Mouse (Mus musculus) limb, embryonic 12.5 days (tissue): Measurements from ENCODE around the gene Atg9b. TPM values are rescaled to one million over a fixed set of nuclear protein-coding genes. Genes with fewer than 3 reads are reported as not detected.

Experiments
- ATAC-seq: fragments of 200-750 bp; cut with Nextera tagmentation; 2 replicates; pipeline ENCODE4 v1.8.0; 2017; ENCODE audit warnings: low read depth, moderate TSS enrichment; ENCODE audit not compliant: insufficient number of reproducible peaks, insufficient read depth, low FRiP score, low TSS enrichment
- H3K27ac ChIP-seq: fragments of 300-500 bp; sonication (generic); 2 replicates; pipeline ENCODE4 v1.5.1; 2016; ENCODE audit warnings: mild to moderate bottlenecking, moderate library complexity
- H3K27me3 ChIP-seq: fragments of 300-500 bp; sonication (generic); 2 replicates; pipeline ENCODE4 v1.6.1; 2016; ENCODE audit warnings: mild to moderate bottlenecking, moderate library complexity
- H3K36me3 ChIP-seq: fragments of 300-500 bp; sonication (generic); 2 replicates; pipeline ENCODE4 v1.6.1; 2016; ENCODE audit warnings: mild to moderate bottlenecking, moderate library complexity
- H3K4me1 ChIP-seq: fragments of 300-500 bp; sonication (generic); replicated peaks from 2 replicates; pipeline ENCODE4 v1.6.1; 2016
- H3K4me2 ChIP-seq: fragments of 300-500 bp; sonication (generic); 2 replicates; pipeline ENCODE4 v1.6.1; 2016; ENCODE audit warnings: mild to moderate bottlenecking, moderate library complexity
- H3K4me3 ChIP-seq: fragments of 300-500 bp; sonication (generic); replicated peaks from 2 replicates; pipeline ENCODE4 v1.5.1; 2016; ENCODE audit warnings: mild to moderate bottlenecking
- H3K9ac ChIP-seq: fragments of 300-500 bp; sonication (generic); replicated peaks from 2 replicates; pipeline ENCODE4 v1.6.1; 2016; ENCODE audit warnings: mild to moderate bottlenecking, moderate library complexity
- H3K9me3 ChIP-seq: fragments of 300-500 bp; sonication (generic); 2 replicates; pipeline ENCODE4 v1.6.1; 2016; ENCODE audit warnings: mild to moderate bottlenecking, moderate library complexity
- WGBS: fragments of 180-500 bp; shearing (Covaris S2); methylation state at CpG from one replicate; pipeline ENCODE4 v1.1.7; 2016; 5-methylcytosine and 5-hydroxymethylcytosine counted together
- polyA plus RNA-seq: library from polyadenylated mRNA; unstranded; fragments of >200 nt; fragmentation: Nextera tagmentation; extraction: Ambion mirVana; gene quantifications from 2 replicates; pipeline ENCODE4 v1.2.1, GENCODE M21; 2016

The Atg9b gene
- polyA plus RNA-seq, 1 experiment from 2014 or later: 0.46 TPM

DNA sequence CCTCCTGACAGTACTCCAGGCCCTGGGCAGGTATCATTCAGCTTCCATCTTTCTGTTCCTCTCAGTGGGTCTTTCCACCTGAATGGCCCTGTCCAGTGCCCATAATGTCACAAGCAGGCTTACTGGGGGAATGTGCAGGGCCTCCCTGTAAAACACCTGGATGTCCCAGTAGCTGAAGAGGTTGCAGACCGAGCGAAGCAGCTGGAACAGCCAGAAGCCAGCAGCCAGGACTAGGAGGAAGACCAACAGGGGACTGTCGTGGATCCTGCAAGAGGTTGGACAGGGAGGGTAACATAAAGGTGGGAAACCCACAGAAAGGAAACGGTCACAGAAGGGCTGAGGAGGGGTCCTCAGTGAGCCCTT lies 2.3 kb downstream of the Atg9b start:
- H3K9me3 ChIP-seq: no peaks in the 10 kb centered on the region
- peaks cover 23% of the 10 kb centered on the region for H3K4me1 ChIP-seq
- no peak overlapping the region for H3K4me2 ChIP-seq
- no peaks in the 10 kb centered on the region for H3K36me3 ChIP-seq
- WGBS: 62% methylated on average over 4 of the region's 4 CpGs
- H3K27ac ChIP-seq: no peak overlapping the region
- H3K9ac ChIP-seq: no peak overlapping the region
- H3K27me3 ChIP-seq: peaks cover 40% of the 10 kb centered on the region
- ATAC-seq: no peak
- no peak overlapping the region for H3K4me3 ChIP-seq

DNA sequence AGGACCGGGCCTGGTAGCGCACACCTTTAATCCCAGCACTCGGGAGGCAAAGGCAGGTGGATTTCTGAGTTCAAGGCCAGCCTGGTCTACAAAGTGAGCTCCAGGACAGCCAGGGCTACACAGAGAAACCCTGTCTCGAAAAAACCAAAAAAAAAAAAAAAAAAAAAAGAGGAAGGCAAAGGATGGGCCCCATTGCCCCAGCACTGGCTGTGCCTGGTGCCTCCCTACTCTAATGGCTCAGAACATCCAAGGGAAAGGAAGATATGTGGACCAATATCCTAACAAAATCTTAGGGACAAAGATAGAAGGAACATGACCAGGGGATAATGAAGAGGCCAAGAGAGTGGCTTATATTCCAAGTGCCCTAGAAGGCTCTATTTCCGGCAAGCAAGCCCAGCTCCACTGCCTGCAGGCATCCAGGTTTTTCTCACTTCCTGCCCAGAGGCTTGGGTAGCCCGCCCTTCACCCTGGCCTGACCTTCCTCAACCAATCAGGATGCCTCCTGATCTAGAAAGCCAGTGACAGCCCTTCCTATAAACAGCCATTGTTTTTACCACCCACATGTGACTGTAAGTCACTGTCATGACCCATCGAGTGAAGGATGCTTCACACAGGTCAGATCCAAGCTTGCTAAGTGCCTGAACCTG lies 2.8 kb downstream of the Atg9b start:
- no peaks in the 10 kb centered on the region for H3K36me3 ChIP-seq
- H3K9ac ChIP-seq: no peak overlapping the region
- no peaks in the 10 kb centered on the region for H3K9me3 ChIP-seq
- WGBS: 45% methylated on average over 7 of the region's 7 CpGs
- no peak overlapping the region for H3K27ac ChIP-seq
- ATAC-seq: no peak
- H3K4me2 ChIP-seq: peak overlapping the region; percentile 96; the same call in 1 of the 2 replicates
- no peak overlapping the region for H3K4me3 ChIP-seq
- H3K27me3 ChIP-seq: peaks cover 44% of the 10 kb centered on the region
- peaks cover 23% of the 10 kb centered on the region for H3K4me1 ChIP-seq

DNA sequence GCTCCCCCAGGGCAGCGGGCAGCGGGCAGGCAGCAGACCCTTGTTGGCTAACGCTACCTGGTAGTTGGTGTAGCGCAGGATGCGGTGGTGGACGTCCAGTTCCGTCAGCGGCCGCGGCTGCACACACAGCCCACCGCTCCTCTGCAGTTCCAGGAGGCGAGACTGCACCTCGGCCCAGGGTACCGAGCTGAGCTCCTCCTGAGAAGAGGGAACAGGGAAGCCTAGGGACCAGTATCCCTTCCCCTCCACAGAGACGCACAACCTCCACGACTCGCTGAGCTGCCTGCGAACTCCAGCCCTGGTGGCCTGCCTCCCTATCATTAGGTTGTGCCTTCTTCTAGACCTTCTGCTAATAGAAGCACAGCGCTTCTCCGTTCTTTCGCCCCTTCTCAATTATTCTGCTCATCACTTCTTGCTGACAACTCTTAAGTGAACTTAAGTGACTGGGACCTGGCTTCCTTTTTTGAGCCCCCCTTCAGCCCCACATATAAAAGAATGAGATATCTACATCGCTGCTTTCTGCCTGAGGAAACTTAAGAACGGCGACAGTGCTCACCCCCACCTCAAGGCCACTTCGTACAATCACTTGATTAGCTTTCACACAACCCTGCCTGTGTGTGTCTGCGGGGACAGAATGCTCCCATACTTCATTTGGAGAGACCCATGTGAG lies 3.6 kb downstream of the Atg9b start:
- peak overlapping the region; percentile 29; the same call in 1 of the 2 replicates for H3K27ac ChIP-seq
- WGBS: 24% methylated on average over 26 of the region's 26 CpGs
- H3K4me2 ChIP-seq: peak overlapping the region; percentile 96
- peaks cover 26% of the 10 kb centered on the region for H3K4me1 ChIP-seq
- no peaks in the 10 kb centered on the region for H3K36me3 ChIP-seq
- H3K4me3 ChIP-seq: peak overlapping the region; percentile 50
- H3K27me3 ChIP-seq: peaks cover 44% of the 10 kb centered on the region
- H3K9me3 ChIP-seq: no peaks in the 10 kb centered on the region
- H3K9ac ChIP-seq: peak overlapping the region; percentile 67
- ATAC-seq: no peak

- H3K4me2 ChIP-seq: peak overlapping the region; percentile 96
- no peaks in the 10 kb centered on the region for H3K9me3 ChIP-seq
- peak overlapping the region; percentile 29; the same call in 1 of the 2 replicates for H3K27ac ChIP-seq
- peak overlapping the region; percentile 67 for H3K9ac ChIP-seq
- peaks cover 44% of the 10 kb centered on the region for H3K27me3 ChIP-seq
- ATAC-seq: peak; percentile 16; the same call in 1 of the 2 replicates
- peak overlapping the region; percentile 50 for H3K4me3 ChIP-seq
- under 1% methylated on average over 73 of the region's 73 CpGs for WGBS
- H3K36me3 ChIP-seq: no peaks in the 10 kb centered on the region
- peaks cover 31% of the 10 kb centered on the region for H3K4me1 ChIP-seq
Observed at GRCm38 (mm10) chr5:24387264-24388241, 4.4 kb downstream of the Atg9b start.

GRCm38 (mm10) chr5:24385887-24386550 lies 5.9 kb downstream of the Atg9b start:
- Histone ChIP-seq H3K27ac (no peak overlapping the region), H3K9me3 (no peaks in the 10 kb centered on the region), H3K4me1 (peaks cover 31% of the 10 kb centered on the region), H3K27me3 (peaks cover 44% of the 10 kb centered on the region), H3K36me3 (no peaks in the 10 kb centered on the region), H3K9ac (no peak overlapping the region), H3K4me2 (no peak overlapping the region), H3K4me3 (no peak overlapping the region)
- 79% methylated on average over 10 of the region's 10 CpGs for WGBS
- ATAC-seq: no peak

DNA sequence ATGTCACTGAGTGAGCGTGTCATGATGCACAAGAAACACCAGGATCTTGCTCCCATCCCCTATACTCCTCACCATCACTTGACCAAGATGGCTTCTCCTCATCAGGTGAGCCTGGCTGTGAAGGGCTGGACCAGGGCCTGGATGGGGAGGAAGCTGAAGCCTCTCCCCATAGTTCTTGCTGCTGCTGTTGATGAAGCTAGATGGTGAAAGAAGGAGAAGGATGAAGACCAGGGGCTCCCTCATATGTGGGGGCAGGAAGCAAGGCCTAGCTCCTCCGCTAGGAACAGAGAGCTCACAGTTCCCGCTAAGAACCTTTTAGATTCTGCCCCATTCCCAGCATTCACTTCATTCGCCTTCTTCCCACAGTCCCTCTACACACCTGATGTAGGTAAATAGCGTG lies 6.6 kb downstream of the Atg9b start:
- Histone ChIP-seq H3K4me1 (peaks cover 31% of the 10 kb centered on the region), H3K27me3 (peaks cover 44% of the 10 kb centered on the region)

GRCm38 (mm10) chr5:24384407-24384806 lies 7.5 kb downstream of the Atg9b start:
- peaks cover 25% of the 10 kb centered on the region for H3K4me1 ChIP-seq
- H3K4me2 ChIP-seq: no peak overlapping the region
- no peaks in the 10 kb centered on the region for H3K36me3 ChIP-seq
- no peak overlapping the region for H3K27ac ChIP-seq
- H3K9ac ChIP-seq: no peak overlapping the region
- WGBS: 64% methylated on average over 6 of the region's 6 CpGs
- ATAC-seq: no peak
- H3K4me3 ChIP-seq: no peak overlapping the region
- H3K27me3 ChIP-seq: peaks cover 44% of the 10 kb centered on the region
- H3K9me3 ChIP-seq: no peaks in the 10 kb centered on the region

More for the DNA sequence above, 6.6 kb downstream of the Atg9b start:
- no peak for ATAC-seq
- no peaks in the 10 kb centered on the region for H3K36me3 ChIP-seq
- WGBS: 84% methylated on average over 5 of the region's 5 CpGs
- no peak overlapping the region for H3K4me2 ChIP-seq
- no peak overlapping the region for H3K27ac ChIP-seq
- no peak overlapping the region for H3K9ac ChIP-seq
- H3K4me3 ChIP-seq: no peak overlapping the region
- H3K9me3 ChIP-seq: no peaks in the 10 kb centered on the region

GRCm38 (mm10) chr5:24383026-24383859 lies 8.7 kb downstream of the Atg9b start:
- no peak overlapping the region for H3K27ac ChIP-seq

DNA sequence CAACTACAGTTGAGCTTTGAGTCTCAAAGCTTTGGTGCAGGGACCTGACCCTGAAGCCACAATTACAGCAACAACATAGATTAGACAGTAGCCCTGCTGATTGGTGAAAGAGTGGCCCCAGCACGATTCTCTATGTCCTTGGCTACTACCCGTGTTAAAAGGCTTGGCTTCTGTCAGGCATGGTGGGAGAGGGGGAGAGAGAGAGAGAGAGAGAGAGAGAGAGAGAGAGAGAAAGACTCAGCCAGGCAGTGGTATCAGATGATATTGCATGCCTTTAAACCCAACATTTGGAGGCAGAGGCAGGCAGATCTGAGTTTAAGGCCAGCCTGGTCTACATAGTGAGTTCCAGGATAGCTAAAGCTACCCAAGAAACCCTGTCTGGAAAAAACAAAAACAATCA lies 10.0 kb downstream of the Atg9b start:
- H3K27ac ChIP-seq: no peak overlapping the region
- H3K4me1 ChIP-seq: peaks cover 8% of the 10 kb centered on the region
- no peak overlapping the region for H3K9ac ChIP-seq
- no peaks in the 10 kb centered on the region for H3K9me3 ChIP-seq
- no peak for ATAC-seq
- H3K36me3 ChIP-seq: no peaks in the 10 kb centered on the region
- H3K4me3 ChIP-seq: no peak overlapping the region
- no peak overlapping the region for H3K4me2 ChIP-seq
- WGBS: 64% methylated on average over 2 of the region's 2 CpGs
- H3K27me3 ChIP-seq: peaks cover 29% of the 10 kb centered on the region

More at GRCm38 (mm10) chr5:24383026-24383859, 8.7 kb downstream of the Atg9b start:
- WGBS: under 1% methylated on average over 34 of the region's 34 CpGs
- Histone ChIP-seq H3K4me2 (peak overlapping the region; percentile 76), H3K9me3 (no peaks in the 10 kb centered on the region), H3K4me3 (peak overlapping the region; percentile 47), H3K27me3 (peaks cover 40% of the 10 kb centered on the region), H3K36me3 (no peaks in the 10 kb centered on the region), H3K4me1 (peaks cover 21% of the 10 kb centered on the region), H3K9ac (peak overlapping the region; percentile 47)
- peak; percentile 76 for ATAC-seq

- Histone ChIP-seq H3K4me2 (no peak overlapping the region), H3K9ac (no peak overlapping the region), H3K27me3 (peaks cover 24% of the 10 kb centered on the region), H3K27ac (no peak overlapping the region), H3K4me1 (peaks cover 8% of the 10 kb centered on the region), H3K4me3 (no peak overlapping the region), H3K36me3 (no peaks in the 10 kb centered on the region), H3K9me3 (no peaks in the 10 kb centered on the region)
- ATAC-seq: no peak
- 74% methylated on average over 6 of the region's 6 CpGs for WGBS
Observed at GRCm38 (mm10) chr5:24381486-24381885, 10.5 kb downstream of the Atg9b start.
